Mouse (Mus musculus) bone marrow, adult 2 months (tissue): ENCODE measurements at regions not wholly inside any gene's neighbourhood (a gene's known extent, or its start where the extent isn't known, plus 50 kb on each side); places are given as distances from the start of the nearest gene placed in this dataset.

Source experiments
- CTCF ChIP-seq: fragments of 200-500 bp; IDR thresholded peaks from 2 replicates; pipeline ENCODE4 v1.5.1; 2011; ENCODE audit warnings: low read length, control low read depth; ENCODE audit not compliant: control insufficient read depth, insufficient read depth
- POLR2A ChIP-seq: fragments of 200-500 bp; IDR thresholded peaks from 2 replicates; pipeline ENCODE4 v1.6.1; 2011; ENCODE audit warnings: low read depth, mild to moderate bottlenecking, control low read depth, low read length, borderline replicate concordance; ENCODE audit not compliant: control insufficient read depth

GRCm38 (mm10) chr1:71731011-71731410 lies 78.0 kb upstream of the Fn1 start:
- no peak for TF ChIP-seq POLR2A
- TF ChIP-seq CTCF: no peak
